Mouse (Mus musculus): ENCODE measurements at regions not wholly inside any gene's neighbourhood (a gene's known extent, or its start where the extent isn't known, plus 50 kb on each side); places are given as distances from the start of the nearest gene placed in this dataset.

GRCm38 (mm10) chr11:64369516-64369915 is 65.6 kb upstream of the Hs3st3a1 start:
- DNase-seq (ENCODE audit: low read depth, low spot score): no peak

GRCm38 (mm10) chr11:64335456-64335855 is 99.7 kb upstream of the Hs3st3a1 start:
- no peak for DNase-seq (ENCODE audit: low read depth, low spot score)

GRCm38 (mm10) chr11:64332406-64332805 is 102.7 kb upstream of the Hs3st3a1 start:
- no peak for DNase-seq (ENCODE audit: low read depth, low spot score)

GRCm38 (mm10) chr11:64331811-64332210 is 103.3 kb upstream of the Hs3st3a1 start:
- no peak for DNase-seq (ENCODE audit: low read depth, low spot score)

GRCm38 (mm10) chr11:64329129-64329528 is 106.0 kb upstream of the Hs3st3a1 start:
- DNase-seq (ENCODE audit: low read depth, low spot score): no peak

- no peak for DNase-seq (ENCODE audit: low read depth, low spot score)
Measured at GRCm38 (mm10) chr11:64327771-64328170, 107.4 kb upstream of the Hs3st3a1 start.

- no peak for DNase-seq (ENCODE audit: low read depth, low spot score)
Measured at GRCm38 (mm10) chr11:64326646-64327045, 108.5 kb upstream of the Hs3st3a1 start.

GRCm38 (mm10) chr11:64321900-64322425 is 113.2 kb upstream of the Hs3st3a1 start:
- no peak for DNase-seq (ENCODE audit: low read depth, low spot score)

- no peak for DNase-seq (ENCODE audit: low read depth, low spot score)
Measured at GRCm38 (mm10) chr11:64317458-64317857, 117.7 kb upstream of the Hs3st3a1 start.

GRCm38 (mm10) chr11:64314997-64315396 is 120.1 kb upstream of the Hs3st3a1 start:
- DNase-seq (ENCODE audit: low read depth, low spot score): no peak

GRCm38 (mm10) chr11:64313241-64313640 is 121.9 kb upstream of the Hs3st3a1 start:
- no peak for DNase-seq (ENCODE audit: low read depth, low spot score)

- DNase-seq (ENCODE audit: low read depth, low spot score): no peak
Measured at GRCm38 (mm10) chr11:64309881-64310280, 125.3 kb upstream of the Hs3st3a1 start.

GRCm38 (mm10) chr11:64297825-64298224 is 137.3 kb upstream of the Hs3st3a1 start:
- DNase-seq (ENCODE audit: low read depth, low spot score): no peak

- DNase-seq (ENCODE audit: low read depth, low spot score): no peak
Measured at GRCm38 (mm10) chr11:64288236-64288635, 146.9 kb upstream of the Hs3st3a1 start.

GRCm38 (mm10) chr11:64287499-64287898 is 147.6 kb upstream of the Hs3st3a1 start:
- DNase-seq (ENCODE audit: low read depth, low spot score): no peak

- DNase-seq (ENCODE audit: low read depth, low spot score): no peak
Measured at GRCm38 (mm10) chr11:64281781-64282180, 153.4 kb upstream of the Hs3st3a1 start.

GRCm38 (mm10) chr11:64278259-64279003 is 156.7 kb upstream of the Hs3st3a1 start:
- DNase-seq (ENCODE audit: low read depth, low spot score): no peak

- DNase-seq (ENCODE audit: low read depth, low spot score): no peak
Measured at GRCm38 (mm10) chr11:64273726-64274125, 161.4 kb upstream of the Hs3st3a1 start.

GRCm38 (mm10) chr11:64273214-64273613 is 161.9 kb upstream of the Hs3st3a1 start:
- no peak for DNase-seq (ENCODE audit: low read depth, low spot score)

- no peak for DNase-seq (ENCODE audit: low read depth, low spot score)
Measured at GRCm38 (mm10) chr11:64268121-64268520, 167.0 kb upstream of the Hs3st3a1 start.

- DNase-seq (ENCODE audit: low read depth, low spot score): peak; percentile 16
Measured at GRCm38 (mm10) chr11:64267547-64267946, 167.6 kb upstream of the Hs3st3a1 start.

GRCm38 (mm10) chr11:64253517-64254385 is 174.5 kb upstream of the Cox10 start:
- DNase-seq (ENCODE audit: low read depth, low spot score): no peak

Data from retina, adult 2 months (tissue).